Mouse (Mus musculus) intestine, postnatal 0 days (tissue): Measurements from ENCODE around the gene Ociad2. TPM values are rescaled to one million over a fixed set of nuclear protein-coding genes. Genes with fewer than 3 reads are reported as not detected.

Experiments
- ATAC-seq: fragments of 200-750 bp; cut with Nextera tagmentation; 2 replicates; pipeline ENCODE4 v1.8.0; 2017; ENCODE audit warnings: mild to moderate bottlenecking, moderate TSS enrichment, moderate library complexity
- H3K27ac ChIP-seq: fragments of 300-500 bp; sonication (generic); 2 replicates; pipeline ENCODE4 v1.5.1; 2014; ENCODE audit warnings: mild to moderate bottlenecking, low read depth, low read length, moderate library complexity
- H3K27me3 ChIP-seq: fragments of 300-500 bp; sonication (generic); replicated peaks from 2 replicates; pipeline ENCODE4 v1.6.1; 2014; ENCODE audit warnings: low read length, mixed read lengths; ENCODE audit not compliant: control insufficient read depth, insufficient read depth
- H3K36me3 ChIP-seq: fragments of 300-500 bp; sonication (generic); 2 replicates; pipeline ENCODE4 v1.6.1; 2014; ENCODE audit warnings: mild to moderate bottlenecking, moderate library complexity; ENCODE audit not compliant: control insufficient read depth, insufficient read depth
- H3K4me1 ChIP-seq: fragments of 300-500 bp; sonication (generic); replicated peaks from 2 replicates; pipeline ENCODE4 v1.6.1; 2014; ENCODE audit warnings: antibody characterized with exemption, low read length, mixed read lengths; ENCODE audit not compliant: control insufficient read depth, insufficient read depth
- H3K4me2 ChIP-seq: fragments of 300-500 bp; sonication (generic); replicated peaks from 2 replicates; pipeline ENCODE4 v1.6.1; 2014; ENCODE audit warnings: low read depth, mild to moderate bottlenecking, moderate library complexity
- H3K4me3 ChIP-seq: fragments of 300-500 bp; sonication (generic); 2 replicates; pipeline ENCODE4 v1.5.1; 2014; ENCODE audit warnings: low read depth, low read length
- H3K9ac ChIP-seq: fragments of 300-500 bp; sonication (generic); 2 replicates; pipeline ENCODE4 v1.6.1; 2014; ENCODE audit warnings: mild to moderate bottlenecking, low read depth, low read length
- H3K9me3 ChIP-seq: fragments of 300-500 bp; sonication (generic); 2 replicates; pipeline ENCODE4 v1.6.1; 2016; ENCODE audit warnings: mixed run types; ENCODE audit not compliant: control insufficient read depth
- CTCF ChIP-seq: sonication (generic); IDR thresholded peaks from 2 replicates; pipeline ENCODE4 v1.5.1; 2016; ENCODE audit warnings: low read depth, mild to moderate bottlenecking, control low read depth, antibody characterized with exemption, moderate library complexity
- WGBS: fragments of 180-500 bp; shearing (Covaris S2); extraction: QIAGEN DNeasy Blood & Tissue Kit; methylation state at CpG from one replicate; pipeline ENCODE4 v1.1.7; 2014; 5-methylcytosine and 5-hydroxymethylcytosine counted together
- polyA plus RNA-seq: library from polyadenylated mRNA; unstranded; fragments of >200 nt; fragmentation: Nextera tagmentation; extraction: Ambion mirVana; gene quantifications from 2 replicates; pipeline ENCODE4 v1.2.1, GENCODE M21; 2015

Gene Ociad2
- polyA plus RNA-seq, 1 experiment from 2014 or later = 225 TPM

DNA sequence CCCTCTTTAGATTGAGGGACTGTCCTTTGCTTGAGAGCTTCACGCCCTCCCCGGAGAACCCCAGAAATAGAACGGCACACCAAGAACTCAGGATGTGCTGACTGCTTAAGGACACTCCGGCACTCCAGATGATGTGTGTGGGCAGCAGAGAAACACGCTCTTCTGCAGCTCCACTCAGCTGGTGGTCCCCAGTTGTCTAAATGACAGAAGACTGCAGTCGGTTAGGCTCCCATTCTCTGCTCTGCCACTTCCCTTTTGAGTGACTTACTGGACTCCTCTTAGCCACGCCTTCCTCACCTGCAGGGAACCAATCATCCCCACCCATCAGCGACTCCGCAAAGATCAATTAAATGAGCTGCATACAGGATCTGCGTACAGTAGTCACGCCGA is 18.9 kb upstream of the Ociad2 start:
- Histone ChIP-seq H3K9ac (no peak overlapping the region), H3K27me3 (no peaks in the 10 kb centered on the region), H3K4me3 (peak overlapping the region; percentile 24; the same call in 1 of the 2 replicates), H3K36me3 (no peaks in the 10 kb centered on the region), H3K4me2 (peak overlapping the region; percentile 59), H3K9me3 (no peaks in the 10 kb centered on the region), H3K4me1 (peaks cover 18% of the 10 kb centered on the region), H3K27ac (peak overlapping the region; percentile 78; the same call in 1 of the 2 replicates)
- WGBS = 24% methylated on average over 12 of the region's 12 CpGs
- ATAC-seq = peak; percentile 31; the same call in 1 of the 2 replicates
- no peak for TF ChIP-seq CTCF

DNA sequence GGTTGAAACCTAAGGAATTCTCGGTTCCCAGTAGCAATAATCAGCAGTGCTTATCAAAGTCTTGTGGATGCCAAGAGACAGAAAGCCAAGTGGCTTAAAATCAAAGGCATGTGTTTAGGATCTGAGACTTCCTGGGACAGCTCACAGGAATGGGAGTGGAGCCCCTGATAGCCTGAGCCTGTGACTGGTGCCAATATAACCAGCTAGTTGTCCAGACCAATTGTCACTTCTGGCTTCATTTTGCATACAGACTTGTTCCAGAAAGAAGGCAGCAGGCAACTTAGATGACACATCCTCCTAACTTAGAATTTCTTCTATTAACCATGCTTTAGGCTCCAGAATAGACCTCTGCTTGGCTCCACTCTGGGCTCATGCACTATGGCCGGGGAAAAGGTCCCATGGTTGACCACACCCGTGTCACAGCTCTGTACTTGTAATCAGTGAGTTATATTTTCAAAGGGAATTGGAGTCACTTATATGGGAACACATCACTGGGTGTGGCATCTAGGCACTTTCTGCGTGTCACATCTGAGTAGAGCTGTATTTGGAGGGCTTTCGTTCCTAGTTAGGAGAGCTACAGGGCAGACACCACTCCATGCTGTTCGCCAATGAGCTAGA is 18.4 kb upstream of the Ociad2 start:
- peak overlapping the region; percentile 59 for H3K4me2 ChIP-seq
- H3K27ac ChIP-seq = peak overlapping the region; percentile 78
- peak; percentile 39; the same call in 1 of the 2 replicates for ATAC-seq

DNA sequence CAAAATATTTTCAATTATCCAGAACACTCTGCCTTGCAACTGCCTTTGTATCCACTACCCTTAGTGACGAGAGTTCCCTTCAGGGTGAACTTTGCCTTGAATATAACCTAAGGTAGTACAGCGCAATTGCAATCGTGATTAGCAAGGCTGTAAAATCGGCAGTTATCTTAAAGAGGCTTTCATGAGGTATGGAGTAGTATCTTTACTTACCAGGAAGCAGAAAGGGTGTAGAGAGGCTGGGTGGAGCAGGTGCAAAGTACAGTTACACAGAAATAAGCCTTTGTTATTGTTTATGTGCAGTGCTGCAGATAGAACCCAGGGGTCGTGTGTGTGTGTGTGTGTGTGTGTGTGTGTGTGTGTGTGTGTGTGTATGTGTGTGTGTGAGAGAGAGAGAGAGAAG is 14.6 kb upstream of the Ociad2 start:
- Histone ChIP-seq H3K9ac (no peak overlapping the region), H3K27me3 (no peaks in the 10 kb centered on the region), H3K36me3 (no peaks in the 10 kb centered on the region), H3K4me3 (no peak overlapping the region), H3K4me2 (no peak overlapping the region), H3K4me1 (peaks cover 35% of the 10 kb centered on the region), H3K27ac (no peak overlapping the region; the same call in none of the 2 replicates), H3K9me3 (no peaks in the 10 kb centered on the region)
- whole genome bisulfite sequencing = 35% methylated on average over 5 of the region's 5 CpGs
- peak; percentile 85 for ATAC-seq
- peak; percentile 37; the same call in 1 of the 2 replicates for TF ChIP-seq CTCF

More for the DNA sequence above, 18.4 kb upstream of the Ociad2 start:
- H3K4me3 ChIP-seq = peak overlapping the region; percentile 24; the same call in 1 of the 2 replicates
- no peaks in the 10 kb centered on the region for H3K36me3 ChIP-seq
- H3K4me1 ChIP-seq = peaks cover 23% of the 10 kb centered on the region
- TF ChIP-seq CTCF = no peak
- no peak overlapping the region for H3K9ac ChIP-seq
- 40% methylated on average over 6 of the region's 6 CpGs for WGBS
- H3K9me3 ChIP-seq = no peaks in the 10 kb centered on the region
- no peaks in the 10 kb centered on the region for H3K27me3 ChIP-seq

DNA sequence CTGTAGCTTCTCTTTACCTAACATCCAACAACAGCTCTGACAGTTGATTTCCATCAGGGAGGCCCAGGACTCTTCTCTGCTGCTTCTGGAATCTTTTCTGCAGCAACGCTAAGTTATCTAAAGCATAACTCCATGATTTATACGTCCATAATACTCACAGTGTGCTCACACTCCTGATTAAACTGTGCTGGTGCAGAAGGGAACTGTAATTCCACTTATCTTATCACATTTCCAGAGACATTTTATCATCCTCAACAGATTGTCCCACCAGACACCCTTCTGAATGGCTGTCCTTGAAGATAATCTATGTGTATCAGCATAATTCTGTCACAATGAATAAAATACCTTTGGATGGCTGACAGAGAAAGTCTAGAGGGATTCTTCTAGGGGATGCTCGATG is 13.2 kb upstream of the Ociad2 start:
- H3K9ac ChIP-seq = no peak overlapping the region
- H3K36me3 ChIP-seq = no peaks in the 10 kb centered on the region
- H3K4me3 ChIP-seq = no peak overlapping the region
- no peak overlapping the region for H3K4me2 ChIP-seq
- peak overlapping the region; percentile 60 for H3K27ac ChIP-seq
- WGBS = 21% methylated on average over 3 of the region's 3 CpGs
- TF ChIP-seq CTCF = no peak
- no peaks in the 10 kb centered on the region for H3K27me3 ChIP-seq
- H3K4me1 ChIP-seq = peaks cover 24% of the 10 kb centered on the region
- no peaks in the 10 kb centered on the region for H3K9me3 ChIP-seq
- ATAC-seq = no peak

DNA sequence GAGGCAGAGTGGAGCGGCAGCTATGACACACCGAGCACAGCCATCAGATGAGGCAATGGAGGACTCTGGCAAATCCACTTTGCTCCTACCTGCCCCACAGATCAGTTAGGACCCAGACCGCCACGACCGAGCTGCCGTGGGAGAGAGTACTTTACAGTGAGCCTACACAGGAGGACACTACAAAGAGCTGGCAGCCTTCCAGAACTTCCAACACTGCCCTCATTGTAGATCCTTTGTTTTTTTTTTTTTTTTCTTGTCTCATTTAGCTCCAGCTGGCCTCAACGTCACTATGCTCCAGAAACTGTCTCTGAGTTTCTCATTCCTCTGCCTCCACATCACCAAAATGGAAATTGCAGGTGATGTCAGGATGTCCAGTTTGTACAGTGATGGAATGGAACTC is 12.7 kb upstream of the Ociad2 start:
- no peak for TF ChIP-seq CTCF
- ATAC-seq = peak; percentile 11; the same call in 1 of the 2 replicates
- WGBS = 22% methylated on average over 7 of the region's 7 CpGs
- Histone ChIP-seq H3K36me3 (no peaks in the 10 kb centered on the region), H3K9ac (no peak overlapping the region), H3K27ac (peak overlapping the region; percentile 60), H3K4me2 (peak overlapping the region; percentile 35; the same call in 1 of the 2 replicates), H3K4me1 (peaks cover 24% of the 10 kb centered on the region), H3K4me3 (no peak overlapping the region), H3K9me3 (no peaks in the 10 kb centered on the region), H3K27me3 (no peaks in the 10 kb centered on the region)

DNA sequence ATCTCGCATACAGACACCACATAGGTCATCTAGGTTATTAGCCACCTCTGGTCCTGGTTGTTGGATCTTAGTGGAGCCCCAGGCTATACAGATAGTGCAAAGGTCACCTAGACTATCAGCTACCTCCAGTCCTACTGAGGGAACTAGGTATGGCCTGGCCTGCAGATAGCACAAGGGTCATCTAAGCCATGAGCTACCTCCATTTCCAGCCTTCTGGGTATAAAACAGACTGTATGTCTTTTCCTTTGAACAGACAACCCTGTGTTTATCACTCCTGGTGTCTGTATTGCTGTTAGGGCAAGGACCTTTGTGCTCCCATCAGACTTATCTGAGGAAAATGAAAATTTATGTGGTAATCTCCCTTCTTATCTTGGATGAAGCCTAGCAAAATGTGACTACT is 11.0 kb upstream of the Ociad2 start:
- H3K9ac ChIP-seq = no peak overlapping the region
- no peak overlapping the region for H3K4me2 ChIP-seq
- H3K27ac ChIP-seq = peak overlapping the region; percentile 57
- H3K4me3 ChIP-seq = no peak overlapping the region
- WGBS = 38% methylated on average over 1 of the region's 1 CpGs
- ATAC-seq = peak; percentile 55
- H3K4me1 ChIP-seq = peaks cover 19% of the 10 kb centered on the region
- no peaks in the 10 kb centered on the region for H3K36me3 ChIP-seq
- TF ChIP-seq CTCF = no peak
- no peaks in the 10 kb centered on the region for H3K27me3 ChIP-seq
- no peaks in the 10 kb centered on the region for H3K9me3 ChIP-seq
